Mouse (Mus musculus) mouse embryonic stem cell (cell line): ENCODE data around the gene Phf11c.

Source experiments
- in situ Hi-C, 2 experiments: fragments of 300-500 bp; cut with MboI; formaldehyde crosslinking; loops; 1 replicate in 1 of 2; 3 replicates in 1 of 2; pipeline ENCODE4 v1.14.3; 2019 to 2020; ENCODE audit warnings: low sequenced_read_pairs in 2 of 2, low pct_unique_long_range_greater_than_20kb in 1 of 2, mixed read lengths in 1 of 2; ENCODE audit not compliant: unreplicated experiment in 1 of 2

Gene Phf11c

DNA sequence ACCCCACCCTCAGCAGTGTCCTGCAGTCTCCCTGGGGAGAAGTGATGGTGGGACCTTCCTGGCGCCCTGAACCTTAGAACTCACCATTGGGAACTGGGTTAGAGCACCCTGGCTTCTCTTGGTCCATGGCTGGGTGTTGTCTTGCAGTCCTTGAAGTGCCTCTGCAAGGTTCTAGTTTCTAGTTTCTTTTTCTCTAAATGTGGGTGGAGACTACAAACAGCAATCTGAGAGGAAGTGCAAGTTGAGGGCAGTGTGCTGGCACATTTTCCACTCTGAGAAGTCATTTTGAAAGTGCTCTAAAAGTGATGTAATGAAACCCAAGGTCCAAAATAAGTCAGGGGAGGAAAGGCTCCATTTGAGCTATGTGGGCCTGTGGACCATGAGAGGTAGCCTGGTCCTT lies 54.0 kb downstream of the Phf11c start, which contains the start of gene Phf11b:
Gene Phf11b (minus strand): TSS at position 163 of the 400 bp plus-strand sequence.
- in situ Hi-C loops, result loop anchor here in 1 of 2 experiments (25.0 kb wide), 1 partner anchor 221 kb away; no protein-coding TSS in a partner anchor

DNA sequence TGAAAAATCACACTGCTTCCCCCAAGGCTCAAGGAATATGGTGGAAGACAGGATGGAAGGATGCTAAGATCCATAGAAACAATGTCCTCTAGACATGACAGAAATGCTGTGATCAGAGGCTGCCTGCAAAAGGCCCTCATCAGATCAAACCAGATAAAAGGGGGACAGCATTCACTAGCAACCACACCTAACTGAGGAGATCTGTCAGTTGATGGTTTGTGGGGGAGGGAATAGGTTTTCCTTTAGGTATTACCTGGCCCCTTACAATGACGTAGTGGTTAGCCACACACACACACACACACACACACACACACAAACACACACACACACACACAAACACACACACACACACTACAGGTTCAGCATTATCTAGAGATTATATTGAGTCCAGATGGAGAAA lies 55.6 kb downstream of the Phf11c start:
- in situ Hi-C loops, result loop anchor here in 1 of 2 experiments (25.0 kb wide), 1 partner anchor 223 kb away; no protein-coding TSS in a partner anchor

DNA sequence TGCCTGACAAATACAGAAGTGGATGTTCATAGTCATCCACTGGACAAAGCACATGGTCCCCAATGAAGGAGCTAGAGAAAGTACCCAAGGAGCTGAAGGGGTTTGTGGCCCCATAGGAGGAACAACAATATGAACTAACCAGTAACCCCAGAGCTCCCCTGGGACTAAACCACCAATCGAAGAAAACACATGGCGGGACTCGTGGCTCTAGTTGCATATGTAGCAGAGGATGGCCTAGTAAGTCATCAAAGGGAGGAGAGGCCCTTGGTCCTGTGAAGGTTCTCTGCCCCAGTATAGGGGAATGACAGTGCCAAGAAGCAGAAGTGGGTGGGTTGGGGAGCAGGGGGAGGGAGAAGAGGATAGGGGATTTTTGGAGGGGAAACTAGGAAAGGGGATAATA lies 59.1 kb downstream of the Phf11c start:
- in situ Hi-C loops, result loop anchor here in 1 of 2 experiments (25.0 kb wide), 1 partner anchor 226 kb away; no protein-coding TSS in a partner anchor
